Mouse (Mus musculus): Measurements from ENCODE around the gene Shroom3.

DNA sequence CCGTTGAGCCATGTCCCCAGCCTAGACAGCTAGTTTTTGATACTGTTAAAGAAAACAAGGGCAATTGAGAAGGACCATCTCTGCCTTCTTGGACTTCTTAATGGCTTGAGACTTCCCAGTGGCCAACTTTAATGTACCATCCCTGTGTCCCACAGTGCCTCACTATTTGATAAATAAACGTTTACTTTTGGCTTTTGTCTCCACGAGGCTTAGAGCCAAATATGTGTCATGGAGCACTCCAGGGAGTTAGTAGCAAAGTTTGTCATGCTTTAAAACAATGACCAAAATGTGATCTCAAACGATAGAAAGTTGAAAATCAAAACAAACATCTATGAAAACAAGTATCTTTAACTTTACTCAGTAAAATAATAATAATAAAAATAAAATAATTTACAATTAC is 83.1 kb downstream of the Shroom3 start:
- no peak for TF ChIP-seq GATA1 (IDR thresholded peaks at IDR 0.05; ENCODE audit: borderline replicate concordance, low read length)
- TF ChIP-seq FLI1 (IDR thresholded peaks at IDR 0.05; ENCODE audit: low read length) = no peak
